Mouse (Mus musculus): ENCODE measurements around the gene Sprr2k.

Gene Sprr2k

DNA sequence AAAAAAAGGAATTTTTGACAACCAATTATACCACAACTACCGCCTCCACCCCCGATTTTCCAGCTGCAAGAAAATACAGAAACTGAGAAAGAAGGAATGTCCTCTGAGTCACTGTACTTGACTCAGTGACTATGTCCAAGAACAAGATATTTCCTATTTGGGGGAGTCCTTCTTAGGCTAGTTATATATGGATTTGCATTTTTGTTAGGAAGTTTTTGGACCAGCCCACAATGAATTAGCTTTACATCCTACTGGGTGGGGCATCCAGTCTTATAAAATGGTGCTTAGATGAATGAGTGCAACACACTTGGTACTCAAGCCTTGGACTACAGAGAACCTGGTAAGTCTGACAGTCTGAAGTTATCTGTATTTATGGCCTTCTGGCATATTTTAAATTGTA is at the start of gene Sprr2k:
Gene Sprr2k (plus strand): TSS at position 301 of the 400 bp plus-strand sequence.
- DNase-seq (ENCODE audit: low spot score) = no peak

- DNase-seq (ENCODE audit: low spot score) = no peak
Observed at GRCm38 (mm10) chr3:92385385-92385784, 47.0 kb upstream of the Sprr2k start, which contains the start of gene Sprr2h. TSS of gene Sprr2h (plus strand) at chr3:92385685.

- peak; percentile 2 for DNase-seq (ENCODE audit: low spot score)
Observed at GRCm38 (mm10) chr3:92394301-92394700, 38.1 kb upstream of the Sprr2k start.

DNA sequence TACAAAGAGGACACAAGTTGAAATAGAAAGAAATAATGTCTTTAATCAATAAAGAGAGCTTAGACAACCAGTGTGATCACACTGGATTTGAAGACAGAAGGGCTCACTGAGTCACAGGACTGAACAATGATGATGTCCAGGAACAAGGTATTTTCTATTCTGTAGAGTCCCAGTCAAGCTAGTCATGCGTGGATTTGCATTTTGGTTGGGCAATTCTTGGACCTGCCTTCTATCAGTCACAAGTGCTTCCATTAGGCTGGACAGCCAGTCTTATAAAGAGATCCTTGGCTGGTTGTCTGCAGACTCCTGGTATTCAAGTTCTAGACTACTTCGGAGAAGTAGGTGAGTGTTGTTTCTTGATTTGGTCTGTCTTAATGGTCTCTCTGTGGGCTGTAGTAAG is 24.7 kb upstream of the Sprr2k start, which contains the start of gene Sprr2i:
Gene Sprr2i (plus strand): TSS at position 301 of the 400 bp plus-strand sequence.
- no peak for DNase-seq (ENCODE audit: low spot score)

DNA sequence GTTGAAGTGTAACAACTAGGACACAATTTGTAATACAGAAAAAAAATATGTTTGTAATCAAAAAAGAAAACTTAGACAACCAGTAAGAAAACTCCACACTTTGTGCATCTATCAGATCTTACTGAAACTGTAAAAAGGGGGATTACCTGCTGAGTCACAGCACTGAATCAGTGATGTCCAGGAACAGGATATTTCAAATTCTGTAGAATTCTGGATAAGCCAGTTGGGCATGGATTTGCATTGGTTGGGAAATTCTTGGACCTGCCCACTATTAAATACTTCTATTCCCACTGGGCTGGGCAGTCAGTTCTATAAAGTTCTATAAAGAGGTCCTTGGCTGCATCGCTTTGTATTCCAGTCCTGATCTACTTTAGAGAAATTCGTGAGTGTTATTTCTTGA is 14.6 kb upstream of the Sprr2k start, which contains the start of gene Sprr2j-ps:
Gene Sprr2j-ps (plus strand): TSS at position 301 of the 400 bp plus-strand sequence.
- no peak for DNase-seq (ENCODE audit: low spot score)

DNA sequence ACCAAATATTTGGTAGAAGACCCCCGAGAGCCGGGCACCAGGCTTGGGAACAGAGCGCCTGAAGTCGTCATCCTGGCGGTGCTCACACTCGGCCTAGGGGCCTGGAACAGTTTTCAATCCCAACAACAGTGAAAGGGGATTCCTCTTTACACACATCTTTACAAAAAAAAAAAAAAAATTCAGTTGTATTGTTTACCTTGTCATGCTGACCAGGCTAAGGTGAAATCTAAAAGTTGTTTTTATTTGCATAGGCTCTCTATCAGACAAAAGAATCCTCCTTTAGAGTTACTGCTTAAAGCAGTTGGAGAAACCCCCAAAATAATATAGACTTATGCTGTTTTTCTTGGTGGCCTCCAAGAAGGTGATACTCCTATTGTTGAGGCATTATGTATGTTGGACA is 3.1 kb upstream of the Sprr2k start, which contains the start of gene Gm9774:
Gene Gm9774 (minus strand): TSS at position 101 of the 400 bp plus-strand sequence.
- no peak for DNase-seq (ENCODE audit: low spot score)

DNA sequence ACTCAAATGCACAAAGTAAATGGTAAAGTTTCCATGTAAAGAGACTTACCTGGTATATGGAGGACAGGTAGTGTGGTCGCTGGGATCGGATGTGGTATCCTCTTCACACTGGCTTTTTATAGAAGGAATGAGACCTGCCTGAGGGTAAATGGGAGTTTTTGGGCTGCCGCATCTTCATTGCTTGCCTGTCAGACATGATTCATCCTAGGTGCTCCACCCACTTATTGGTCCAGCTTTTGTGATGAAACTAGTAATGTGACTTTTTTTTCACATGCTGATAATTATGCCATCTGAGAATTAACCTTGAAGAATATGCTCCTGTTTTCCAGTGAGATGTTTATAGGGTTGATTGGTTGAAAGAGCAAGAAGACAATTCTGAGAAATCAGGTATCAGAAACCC is 6.3 kb downstream of the Sprr2k start, which contains the start of gene Sprr1b:
Gene Sprr1b (minus strand): TSS at position 101 of the 400 bp plus-strand sequence.
- DNase-seq (ENCODE audit: low spot score) = no peak

DNA sequence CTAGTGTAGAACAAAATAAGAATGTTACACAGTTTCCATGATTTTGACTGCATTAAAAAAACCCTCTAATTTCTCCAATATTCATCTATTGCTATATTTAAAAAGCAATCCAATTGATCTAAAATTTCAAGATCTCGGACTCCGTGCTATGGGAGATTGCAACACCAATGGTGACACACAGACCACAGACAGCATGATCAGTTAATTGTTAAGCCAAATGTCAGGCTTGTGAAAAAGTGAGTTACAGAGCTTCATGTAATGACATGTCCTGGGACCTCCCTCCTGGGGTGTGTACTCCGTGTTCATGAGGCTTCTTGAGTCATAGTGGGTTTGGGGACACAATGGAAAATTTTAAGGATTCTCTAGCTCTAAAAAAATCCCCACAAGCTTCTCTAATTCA is 7.8 kb downstream of the Sprr2k start:
- DNase-seq (ENCODE audit: low spot score) = no peak

DNA sequence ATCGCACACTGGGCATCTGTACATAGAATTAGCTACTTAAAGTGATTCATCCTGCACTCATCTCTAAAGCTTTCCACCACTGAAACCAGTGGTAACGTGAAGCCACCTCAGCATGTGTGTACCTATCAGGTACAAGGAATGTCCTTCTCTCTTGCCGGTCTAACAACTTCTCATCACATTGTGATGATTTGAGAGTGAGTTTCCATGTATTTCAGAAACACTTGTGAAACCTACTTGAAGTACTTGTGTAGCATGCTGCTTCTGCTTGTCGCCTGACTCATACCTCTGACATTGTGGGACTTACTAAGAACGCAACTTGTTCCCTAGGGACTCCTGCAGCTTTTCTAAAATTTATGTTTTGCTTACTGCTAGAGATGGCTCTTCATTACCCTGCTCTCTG is 22.8 kb downstream of the Sprr2k start:
- DNase-seq (ENCODE audit: low spot score) = no peak

DNA sequence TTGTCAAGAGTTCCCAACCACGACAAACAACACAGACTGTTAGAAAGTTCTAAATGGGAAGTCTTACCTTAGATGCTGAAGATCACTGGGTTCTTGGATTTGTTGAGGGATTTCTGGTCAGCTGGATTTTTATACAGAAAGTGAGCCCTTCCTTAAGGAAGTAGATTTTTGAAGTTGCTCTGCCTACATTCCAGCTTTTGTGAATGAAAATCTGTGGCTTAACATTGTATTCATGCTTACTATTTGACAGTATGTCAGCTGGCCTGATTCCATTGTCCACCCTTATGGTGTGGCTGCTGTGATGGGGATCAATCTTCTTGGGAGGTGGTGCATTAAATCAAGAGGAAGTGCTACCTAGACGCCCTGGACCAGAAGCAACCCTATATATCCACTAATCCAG is 26.2 kb downstream of the Sprr2k start, which contains the start of gene Sprr3:
Gene Sprr3 (minus strand): TSS at position 101 of the 400 bp plus-strand sequence.
- no peak for DNase-seq (ENCODE audit: low spot score)

DNA sequence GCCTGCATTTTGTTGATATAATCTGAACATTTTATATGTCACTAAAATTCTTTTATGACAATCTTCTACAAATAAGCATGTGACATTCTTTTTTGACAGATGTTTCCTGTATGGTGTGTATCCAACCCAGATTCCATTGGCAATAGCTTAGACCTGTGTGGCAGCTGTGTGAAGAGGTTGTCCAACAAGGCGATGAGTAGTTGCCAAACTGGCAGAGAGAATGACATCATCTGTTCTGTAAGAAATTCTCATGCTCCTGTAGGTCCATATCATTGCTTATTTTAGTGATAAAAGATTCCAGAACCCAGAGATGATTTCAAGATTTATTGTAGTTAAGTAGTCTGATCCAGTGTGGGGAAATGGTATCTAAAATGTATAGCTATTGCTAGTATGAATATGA is 34.2 kb downstream of the Sprr2k start:
- no peak for DNase-seq (ENCODE audit: low spot score)

GRCm38 (mm10) chr3:92467424-92467823 is 35.0 kb downstream of the Sprr2k start:
- no peak for DNase-seq (ENCODE audit: low spot score)

DNA sequence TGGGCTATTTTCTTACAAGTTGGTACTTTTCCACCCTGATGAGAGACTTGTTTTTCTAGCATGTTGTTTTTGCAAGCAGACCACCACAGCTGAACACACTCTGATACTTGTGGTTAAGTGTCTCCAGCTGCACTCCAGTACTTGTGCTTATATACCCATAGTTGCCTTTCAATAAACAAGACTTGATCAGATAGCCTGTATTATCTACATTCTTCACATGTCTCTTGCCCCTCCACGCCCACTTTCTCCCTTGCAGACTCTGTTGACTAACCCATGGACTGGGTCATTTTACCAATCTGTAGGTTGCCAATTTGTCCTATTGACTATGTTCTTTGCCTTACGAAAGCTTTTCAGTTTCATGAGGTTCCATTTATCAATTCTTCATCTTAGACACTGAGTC is 37.7 kb downstream of the Sprr2k start:
- DNase-seq (ENCODE audit: low spot score) = no peak

DNA sequence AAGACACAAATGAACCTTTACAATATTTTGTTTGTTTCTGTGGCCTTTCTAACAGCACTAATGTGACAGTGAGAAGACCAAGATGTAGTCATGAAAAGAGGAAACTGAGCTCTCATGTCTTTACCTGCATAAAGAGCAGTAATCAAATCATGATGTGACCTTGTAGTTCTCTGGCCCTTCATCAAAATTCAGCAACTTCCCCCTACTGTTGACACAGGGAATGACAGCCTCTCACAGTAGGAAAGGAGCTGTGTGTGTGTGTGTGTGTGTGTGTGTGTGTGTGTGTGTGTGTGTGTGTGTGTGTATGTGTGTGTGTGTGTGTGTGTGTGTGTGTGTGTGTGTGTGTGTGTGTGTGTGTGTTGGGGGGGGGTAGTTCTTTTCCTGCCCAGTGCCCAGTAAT is 48.9 kb downstream of the Sprr2k start:
- DNase-seq (ENCODE audit: low spot score) = peak; percentile 9
